8 mouse cellular contexts compared by ENCODE assay signal in genomic region chr7:137468174-137468573, GRCm38 (mm10). TPM values are rescaled to one million over a fixed set of nuclear protein-coding genes. Genes with fewer than 3 reads are reported as not detected.
DNase-seq lines count a peak whose midpoint lies in the region.

No protein-coding gene starts in this region.

- peak; percentile 36 to 41 for DNase-seq in cerebellum, postnatal 14 days
- DNase-seq in cerebellum, adult 11-12 months: no peak
- peak; percentile 36 for DNase-seq in urinary bladder, postnatal 14 days (ENCODE audit: low spot score)
- no peak for DNase-seq in urinary bladder, adult 2 months (ENCODE audit: low spot score)
- DNase-seq in frontal cortex, adult 2 months (ENCODE audit: extremely low spot score in 1 of 2, low spot score in 1 of 2): peak; percentile 33 to 73
- DNase-seq in kidney, postnatal 14 days: peak; percentile 61
- DNase-seq in lung, postnatal 14 days: peak; percentile 39
- DNase-seq in thymus, postnatal 14 days: peak; percentile 39

RNA-seq across cellular contexts. Expression of gene Glrx3, which starts 30.8 kb away (rescaled TPM):
- polyA plus RNA-seq in urinary bladder, adult 2 months (2012; rRNA removed): 91.4 and 92.0 TPM in 2 replicates
- polyA plus RNA-seq in frontal cortex, adult 2 months (2012; rRNA removed): 97.8 and 97.9 TPM in 2 replicates

RNA-seq across cellular contexts. Expression of gene 9430038I01Rik, which starts 57.6 kb away (rescaled TPM):
- 8.0 and 8.7 TPM in 2 replicates for polyA plus RNA-seq in urinary bladder, adult 2 months (2012; rRNA removed)
- 4.4 and 5.1 TPM in 2 replicates for polyA plus RNA-seq in frontal cortex, adult 2 months (2012; rRNA removed)

Comparison
In these comparisons a context has a peak if more than half of its experiments do, and no peak if none do; other contexts are left out.
1. DNase-seq: peak in cerebellum, postnatal 14 days (2 of 2), urinary bladder, postnatal 14 days (single experiment), frontal cortex, adult 2 months (2 of 2), kidney, postnatal 14 days (single experiment), lung, postnatal 14 days (single experiment) and thymus, postnatal 14 days (single experiment); none in cerebellum, adult 11-12 months (single experiment) and urinary bladder, adult 2 months (single experiment).